Mouse (Mus musculus) embryonic facial prominence, embryonic 14.5 days (tissue): ENCODE results near the gene Mdfi. TPM values are rescaled to one million over a fixed set of nuclear protein-coding genes. Genes with fewer than 3 reads are reported as not detected.

ENCODE experiments used
- ATAC-seq: fragments of 200-750 bp; cut with Nextera tagmentation; 2 replicates; pipeline ENCODE4 v1.8.0; 2017; ENCODE audit warnings: low read depth, moderate number of reproducible peaks, moderate TSS enrichment
- DNase-seq: peaks from one replicate; pipeline ENCODE4 v3.0.0-alpha.2; 2015; ENCODE audit warnings: low spot score
- H3K27ac ChIP-seq: fragments of 300-500 bp; sonication (generic); replicated peaks from 2 replicates; pipeline ENCODE4 v1.5.1; 2014; ENCODE audit warnings: low read depth, mild to moderate bottlenecking, low read length, moderate library complexity
- H3K27me3 ChIP-seq: fragments of 300-500 bp; sonication (generic); replicated peaks from 2 replicates; pipeline ENCODE4 v1.6.1; 2014; ENCODE audit warnings: low read length; ENCODE audit not compliant: control insufficient read depth, insufficient read depth
- H3K36me3 ChIP-seq: fragments of 300-500 bp; sonication (generic); 2 replicates; pipeline ENCODE4 v1.6.1; 2014; ENCODE audit warnings: low read length, mixed read lengths; ENCODE audit not compliant: control insufficient read depth, insufficient read depth
- H3K4me1 ChIP-seq: fragments of 300-500 bp; sonication (generic); 2 replicates; pipeline ENCODE4 v1.6.1; 2014; ENCODE audit warnings: antibody characterized with exemption, low read length; ENCODE audit not compliant: control insufficient read depth, insufficient read depth
- H3K4me2 ChIP-seq: fragments of 300-500 bp; sonication (generic); 2 replicates; pipeline ENCODE4 v1.6.1; 2014; ENCODE audit warnings: low read depth, mild to moderate bottlenecking, low read length, moderate library complexity, mixed read lengths
- H3K4me3 ChIP-seq: fragments of 300-500 bp; sonication (generic); 2 replicates; pipeline ENCODE4 v1.5.1; 2014; ENCODE audit warnings: low read depth, mild to moderate bottlenecking, low read length
- H3K9ac ChIP-seq: fragments of 300-500 bp; sonication (generic); 2 replicates; pipeline ENCODE4 v1.6.1; 2014; ENCODE audit warnings: low read depth, mild to moderate bottlenecking, low read length, moderate library complexity, mixed read lengths
- H3K9me3 ChIP-seq: fragments of 300-500 bp; sonication (generic); 2 replicates; pipeline ENCODE4 v1.6.1; 2016; ENCODE audit warnings: low read length; ENCODE audit not compliant: control insufficient read depth
- WGBS: fragments of 180-500 bp; shearing (Covaris S2); extraction: QIAGEN DNeasy Blood & Tissue Kit; methylation state at CpG from one replicate; pipeline ENCODE4 v1.1.7; 2014; 5-methylcytosine and 5-hydroxymethylcytosine counted together
- polyA plus RNA-seq: library from polyadenylated mRNA; unstranded; fragments of >200 nt; fragmentation: Nextera tagmentation; extraction: Ambion mirVana; gene quantifications from 2 replicates; pipeline ENCODE4 v1.2.1, GENCODE M21; 2014

Gene Mdfi
- polyA plus RNA-seq, 1 experiment from 2014 or later, result 54.5 TPM

DNA sequence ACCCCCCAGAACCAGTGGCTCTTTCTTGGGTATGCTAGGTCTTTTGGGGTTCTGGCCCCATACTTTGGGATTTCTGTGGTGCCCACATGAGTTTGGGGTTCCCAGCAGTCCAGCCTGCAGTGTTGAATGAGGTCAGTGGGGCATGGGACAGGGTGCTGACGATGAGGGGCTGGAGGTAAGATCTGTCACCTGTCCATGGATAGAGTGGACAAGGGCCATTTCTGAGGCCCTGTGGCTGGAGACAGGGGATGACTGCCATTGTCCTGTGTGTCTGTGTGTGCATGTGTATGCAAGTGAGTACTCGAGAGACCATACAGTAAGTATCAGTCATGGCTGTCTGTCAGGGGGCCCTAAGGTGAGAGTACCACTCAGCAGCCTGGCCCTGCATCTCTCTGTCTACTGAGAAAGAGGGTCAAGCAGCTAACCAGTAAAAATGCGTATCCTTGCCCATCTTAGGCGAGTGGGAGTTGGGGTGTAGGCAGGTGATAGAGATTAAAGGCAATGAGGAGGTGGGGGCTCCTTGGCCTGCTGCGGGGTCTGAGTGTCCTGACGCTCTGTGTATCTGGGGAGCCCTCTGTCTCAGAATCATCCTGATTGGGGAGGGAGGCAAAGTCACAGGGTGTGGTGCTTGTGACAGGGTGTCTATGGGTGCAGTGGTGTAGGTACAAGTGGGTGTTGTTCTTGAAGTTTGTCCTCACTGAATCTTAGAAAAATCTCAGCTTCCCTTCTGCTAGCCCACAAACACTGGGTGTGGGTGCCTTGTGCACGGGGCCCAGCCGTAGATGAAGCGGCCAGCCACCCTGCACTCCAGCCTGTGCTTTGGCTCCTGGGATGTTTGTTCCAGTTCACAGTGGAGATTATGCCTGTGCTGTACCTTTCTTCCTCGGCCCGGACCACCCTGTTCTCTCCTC lies 64.8 kb downstream of the Mdfi start:
- Histone ChIP-seq H3K9ac (no peak overlapping the region), H3K9me3 (no peaks in the 10 kb centered on the region), H3K36me3 (no peaks in the 10 kb centered on the region), H3K27ac (no peak overlapping the region), H3K4me1 (no peaks in the 10 kb centered on the region), H3K4me2 (no peak overlapping the region), H3K4me3 (no peak overlapping the region), H3K27me3 (no peaks in the 10 kb centered on the region)
- WGBS, result 78% methylated on average over 11 of the region's 11 CpGs
- no peak for ATAC-seq
- no peak for DNase-seq

DNA sequence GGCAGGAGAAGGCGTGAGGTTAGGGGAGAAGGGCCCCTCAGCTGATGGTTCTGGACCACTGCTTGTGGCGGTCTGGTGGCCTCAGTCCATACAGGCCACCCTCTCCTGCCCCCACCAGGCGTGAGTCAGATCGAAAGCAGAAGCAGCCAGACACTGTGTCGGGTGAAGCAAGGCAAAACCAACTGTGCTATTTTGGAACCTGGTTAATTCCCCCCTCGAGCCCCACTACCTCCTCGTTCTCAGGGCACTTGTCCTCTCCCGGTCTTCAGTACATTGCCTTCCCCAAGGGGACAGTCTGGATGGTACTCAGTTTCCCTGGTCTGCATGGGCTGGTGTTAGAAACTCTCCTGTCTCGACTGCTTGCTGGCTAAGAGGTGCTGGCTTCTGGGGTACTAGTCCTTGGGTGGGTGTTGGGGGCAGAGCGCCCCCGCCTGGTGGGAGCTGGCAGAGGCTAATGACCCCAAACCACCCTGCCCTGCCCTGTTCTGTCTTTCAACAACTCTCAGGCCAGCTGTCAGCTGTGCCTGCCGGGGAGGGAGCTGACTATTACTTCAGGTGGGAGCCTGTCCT lies 65.7 kb downstream of the Mdfi start:
- Histone ChIP-seq H3K4me2 (no peak overlapping the region), H3K4me1 (peaks cover under 1% of the 10 kb centered on the region; the same call in 1 of the 2 replicates), H3K27ac (no peak overlapping the region), H3K9me3 (no peaks in the 10 kb centered on the region), H3K36me3 (no peaks in the 10 kb centered on the region), H3K9ac (no peak overlapping the region), H3K4me3 (no peak overlapping the region), H3K27me3 (no peaks in the 10 kb centered on the region)
- DNase-seq (no peak), ATAC-seq (no peak)
- WGBS, result 50% methylated on average over 7 of the region's 12 CpGs

DNA sequence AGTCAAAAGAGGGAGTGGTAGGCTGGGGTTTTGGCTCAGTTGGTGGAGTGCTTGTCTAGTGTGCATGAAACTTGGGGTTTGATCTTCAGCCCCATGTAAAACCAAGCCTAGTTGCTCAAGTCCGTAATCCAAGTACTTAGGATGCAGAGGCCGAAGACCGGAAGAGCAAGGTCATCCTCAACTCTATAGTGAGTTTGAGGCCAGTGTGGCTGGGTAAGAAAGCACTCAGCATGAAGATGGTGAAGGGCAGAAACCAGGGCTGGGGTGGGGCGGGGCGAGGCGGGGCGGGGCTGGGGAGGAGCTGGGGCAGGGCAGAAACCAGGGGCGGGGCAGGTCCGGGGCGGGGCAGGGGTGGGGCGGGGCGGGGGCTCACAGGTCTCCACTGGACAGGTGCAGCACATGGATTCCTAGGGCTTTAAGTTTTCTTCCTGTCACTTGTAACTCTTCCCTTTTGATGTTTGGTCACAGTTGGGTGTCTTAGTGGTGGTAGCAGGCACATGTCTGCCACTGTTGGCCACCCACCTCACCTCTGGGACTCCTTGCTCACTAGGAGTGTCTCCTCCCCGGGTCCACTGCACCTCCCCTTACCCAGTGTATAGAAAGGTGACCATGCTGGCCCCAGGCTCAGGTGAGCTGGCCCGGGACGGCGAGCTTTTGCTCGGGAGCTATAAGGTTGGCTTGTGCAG lies 66.9 kb downstream of the Mdfi start:
- Histone ChIP-seq H3K36me3 (no peaks in the 10 kb centered on the region), H3K27ac (no peak overlapping the region), H3K4me3 (no peak overlapping the region), H3K4me1 (peaks cover 12% of the 10 kb centered on the region; the same call in 1 of the 2 replicates), H3K27me3 (no peaks in the 10 kb centered on the region), H3K4me2 (no peak overlapping the region), H3K9ac (no peak overlapping the region), H3K9me3 (no peaks in the 10 kb centered on the region)
- ATAC-seq, result no peak
- DNase-seq, result no peak
- 64% methylated on average over 8 of the region's 17 CpGs for WGBS

DNA sequence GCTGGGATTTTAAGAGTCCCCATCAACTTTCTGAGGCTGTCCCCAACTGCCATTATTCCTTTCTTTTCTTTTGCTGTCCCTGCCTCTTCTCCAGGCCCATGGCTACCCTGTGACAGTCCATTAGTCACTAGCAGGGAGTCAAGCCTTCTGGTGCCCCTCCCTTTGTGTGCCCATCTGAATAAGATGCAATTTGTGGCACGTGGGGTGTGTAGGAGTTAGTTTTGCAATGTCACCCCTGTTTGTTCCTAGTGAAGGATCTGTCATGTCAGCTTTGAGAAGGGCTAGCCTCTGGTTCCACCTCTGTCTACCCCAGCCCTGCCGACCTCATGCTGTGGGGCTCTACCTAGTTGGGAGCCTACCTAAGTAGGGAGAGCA lies 67.4 kb downstream of the Mdfi start:
- no peak for ATAC-seq

DNA sequence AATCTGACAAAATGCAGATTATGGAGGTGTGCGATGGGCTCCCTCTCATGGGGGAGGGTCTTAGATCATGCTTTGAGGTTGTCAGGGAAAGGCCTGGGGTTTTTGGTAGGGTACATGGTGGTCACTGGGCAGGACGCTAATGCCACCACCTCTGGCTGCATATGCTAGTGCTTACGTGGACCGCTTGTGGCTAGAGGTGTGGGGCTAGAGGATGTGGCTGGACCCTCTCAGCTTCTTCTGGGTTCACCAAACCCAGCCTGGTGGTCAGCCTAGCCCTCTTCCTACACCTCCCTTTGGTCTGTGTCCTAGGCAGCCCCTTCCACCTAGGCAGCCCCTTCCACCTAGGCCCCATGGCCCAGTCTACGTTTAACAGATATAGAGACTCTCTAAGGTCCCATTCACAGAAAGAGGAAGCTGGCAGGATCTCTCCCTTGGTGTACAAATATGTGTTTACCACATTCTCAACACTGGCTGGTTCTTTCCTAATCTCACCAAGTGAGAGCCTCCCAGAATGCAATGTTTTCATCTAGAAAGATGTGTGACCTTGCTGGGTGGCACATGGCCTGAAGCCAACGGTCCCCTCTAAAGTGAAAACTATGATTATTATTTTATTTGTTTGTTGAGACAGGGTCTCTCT lies 68.0 kb downstream of the Mdfi start:
- H3K27me3 ChIP-seq, result no peaks in the 10 kb centered on the region
- no peaks in the 10 kb centered on the region for H3K36me3 ChIP-seq
- DNase-seq (no peak), ATAC-seq (no peak)
- H3K4me1 ChIP-seq, result peaks cover 12% of the 10 kb centered on the region; the same call in 1 of the 2 replicates
- no peak overlapping the region for H3K27ac ChIP-seq
- no peak overlapping the region for H3K4me2 ChIP-seq
- no peak overlapping the region for H3K9ac ChIP-seq
- no peaks in the 10 kb centered on the region for H3K9me3 ChIP-seq
- H3K4me3 ChIP-seq, result no peak overlapping the region
- 89% methylated on average over 6 of the region's 6 CpGs for WGBS

More for the DNA sequence above, 67.4 kb downstream of the Mdfi start:
- Histone ChIP-seq H3K27me3 (no peaks in the 10 kb centered on the region), H3K27ac (no peak overlapping the region), H3K9me3 (no peaks in the 10 kb centered on the region), H3K4me3 (no peak overlapping the region), H3K4me2 (no peak overlapping the region), H3K4me1 (peaks cover 12% of the 10 kb centered on the region; the same call in 1 of the 2 replicates), H3K36me3 (no peaks in the 10 kb centered on the region), H3K9ac (no peak overlapping the region)
- DNase-seq, result no peak
- 74% methylated on average over 2 of the region's 2 CpGs for WGBS

DNA sequence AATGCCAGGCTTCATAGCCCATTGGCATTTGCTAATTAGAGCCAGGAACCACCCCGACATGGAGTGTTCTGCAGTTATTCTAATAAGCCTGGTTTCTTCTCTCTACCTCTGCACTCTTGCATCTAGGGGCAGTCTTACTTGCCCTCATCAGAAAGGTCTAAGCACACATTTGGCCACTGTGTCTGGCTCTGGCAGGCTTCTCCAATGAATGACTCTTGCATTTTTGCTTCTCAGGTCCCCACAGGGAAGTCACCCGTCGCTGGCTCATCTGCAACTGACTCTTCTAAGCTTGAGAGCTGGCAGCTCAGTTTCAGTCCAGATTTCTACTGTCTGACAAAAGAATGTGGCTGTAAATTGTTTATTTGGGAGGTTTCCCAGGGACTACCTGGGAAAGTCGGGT lies 68.5 kb downstream of the Mdfi start:
- Histone ChIP-seq H3K9me3 (no peaks in the 10 kb centered on the region), H3K36me3 (no peaks in the 10 kb centered on the region), H3K9ac (no peak overlapping the region), H3K27me3 (no peaks in the 10 kb centered on the region), H3K4me2 (no peak overlapping the region), H3K4me1 (peaks cover 12% of the 10 kb centered on the region; the same call in 1 of the 2 replicates), H3K4me3 (no peak overlapping the region), H3K27ac (no peak overlapping the region)
- WGBS, result 67% methylated on average over 4 of the region's 4 CpGs
- no peak for DNase-seq
- no peak for ATAC-seq

Other genes starting within 250 kb of the Mdfi start
- 21.3 and 22.4 TPM in 2 replicates for gene Bysl, start 223.2 kb downstream of the Mdfi start, polyA plus RNA-seq
- 47.7 and 50.2 TPM in 2 replicates for gene Med20, start 223.1 kb downstream of the Mdfi start, polyA plus RNA-seq
- gene Gm20517, start 223.1 kb downstream of the Mdfi start, polyA plus RNA-seq, result 1.4 and 1.9 TPM in 2 replicates
- 3.8 and 4.1 TPM in 2 replicates for gene Usp49, start 204.0 kb downstream of the Mdfi start, polyA plus RNA-seq
- 365 and 382 TPM in 2 replicates for gene Tomm6, start 146.3 kb downstream of the Mdfi start, polyA plus RNA-seq
- 4.0 and 4.2 TPM in 2 replicates for gene Frs3, start 145.7 kb downstream of the Mdfi start, polyA plus RNA-seq
- gene Gm21981, start 140.2 kb downstream of the Mdfi start, polyA plus RNA-seq, result 1.5 and 2.1 TPM in 2 replicates
- gene Prickle4, start 140.0 kb downstream of the Mdfi start, polyA plus RNA-seq, result 1.8 and 2.1 TPM in 2 replicates
- gene Pgc, start 107.8 kb downstream of the Mdfi start, polyA plus RNA-seq, result 0.21 TPM in 1 of 2 replicates, not detected in the other
- gene Tfeb, start 97.7 kb downstream of the Mdfi start, polyA plus RNA-seq, result 8.6 and 9.7 TPM in 2 replicates
- 21.0 and 22.7 TPM in 2 replicates for gene Foxp4, start 90.0 kb upstream of the Mdfi start, polyA plus RNA-seq
- not detected in 2 replicates for gene 1700122O11Rik, start 203.6 kb upstream of the Mdfi start, polyA plus RNA-seq